Mouse (Mus musculus): ENCODE data around the gene Fhod1. TPM values are rescaled to one million over a fixed set of nuclear protein-coding genes. Genes with fewer than 3 reads are reported as not detected.
A peak's percentile ranks its signal among the peaks of the same experiment; 100 is the strongest.

The Fhod1 gene
- polyA plus RNA-seq (2015; fragmentation: Nextera tagmentation; extraction: Ambion mirVana): 0.81 and 0.97 TPM in 2 replicates

GRCm38 (mm10) chr8:105347428-105348221, at the start of gene Fhod1:
TSS of gene Fhod1 (minus strand) at chr8:105347953.
- Histone ChIP-seq H3K4me1 (peaks cover 42% of the 10 kb centered on the region), H3K4me2 (peak within 1 kb of the TSS; percentile 96), H3K27me3 (peaks cover 10% of the 10 kb centered on the region; the same call in 1 of the 2 replicates), H3K9me3 (replicated peaks) (no peaks in the 10 kb centered on the region), H3K9ac (peak within 1 kb of the TSS; percentile 81), H3K4me3 (peak within 1 kb of the TSS; percentile 76), H3K27ac (peak within 1 kb of the TSS; percentile 65), H3K36me3 (ENCODE audit: poor library complexity, severe bottlenecking) (no peaks in the 10 kb centered on the region)
- under 1% methylated on average over 53 of the region's 53 CpGs for WGBS
- peak; percentile 91 for ATAC-seq

- Histone ChIP-seq H3K27ac (no peak overlapping the region), H3K4me2 (no peak overlapping the region), H3K9ac (no peak overlapping the region), H3K36me3 (ENCODE audit: poor library complexity, severe bottlenecking) (no peaks in the 10 kb centered on the region), H3K27me3 (0 out of 2 replicates have a peak, but pooled peaks cover 5% of the 10 kb centered on the region), H3K9me3 (replicated peaks) (no peaks in the 10 kb centered on the region), H3K4me1 (no peaks in the 10 kb centered on the region), H3K4me3 (no peak overlapping the region)
- 49% methylated on average over 7 of the region's 7 CpGs for WGBS
- no peak for ATAC-seq
Measured at GRCm38 (mm10) chr8:105393915-105394314, 46.2 kb upstream of the Fhod1 start.

GRCm38 (mm10) chr8:105393089-105393787, 45.5 kb upstream of the Fhod1 start:
- Histone ChIP-seq H3K4me2 (no peak overlapping the region), H3K4me3 (no peak overlapping the region), H3K9ac (no peak overlapping the region), H3K27ac (no peak overlapping the region), H3K27me3 (0 out of 2 replicates have a peak, but pooled peaks cover 5% of the 10 kb centered on the region), H3K36me3 (ENCODE audit: poor library complexity, severe bottlenecking) (no peaks in the 10 kb centered on the region), H3K9me3 (replicated peaks) (no peaks in the 10 kb centered on the region), H3K4me1 (no peaks in the 10 kb centered on the region)
- 91% methylated on average over 12 of the region's 12 CpGs for WGBS
- ATAC-seq: no peak

- Histone ChIP-seq H3K9me3 (replicated peaks) (no peaks in the 10 kb centered on the region), H3K27ac (no peak overlapping the region), H3K4me3 (no peak overlapping the region), H3K36me3 (ENCODE audit: poor library complexity, severe bottlenecking) (no peaks in the 10 kb centered on the region), H3K4me1 (no peaks in the 10 kb centered on the region), H3K27me3 (0 out of 2 replicates have a peak, but pooled peaks cover 2% of the 10 kb centered on the region), H3K4me2 (no peak overlapping the region), H3K9ac (no peak overlapping the region)
- 89% methylated on average over 6 of the region's 6 CpGs for WGBS
- ATAC-seq: no peak
Measured at GRCm38 (mm10) chr8:105389096-105389495, 41.3 kb upstream of the Fhod1 start.

GRCm38 (mm10) chr8:105387151-105387550, 39.4 kb upstream of the Fhod1 start:
- Histone ChIP-seq H3K27me3 (0 out of 2 replicates have a peak, but pooled peaks cover 2% of the 10 kb centered on the region), H3K9ac (no peak overlapping the region), H3K36me3 (ENCODE audit: poor library complexity, severe bottlenecking) (no peaks in the 10 kb centered on the region), H3K27ac (no peak overlapping the region), H3K4me3 (no peak overlapping the region), H3K4me2 (no peak overlapping the region), H3K4me1 (no peaks in the 10 kb centered on the region), H3K9me3 (replicated peaks) (no peaks in the 10 kb centered on the region)
- ATAC-seq: no peak
- 80% methylated on average over 1 of the region's 1 CpGs for WGBS

GRCm38 (mm10) chr8:105384070-105384469, 36.3 kb upstream of the Fhod1 start:
- H3K27ac ChIP-seq: no peak overlapping the region
- H3K4me2 ChIP-seq: no peak overlapping the region
- ATAC-seq: no peak
- WGBS: 97% methylated on average over 2 of the region's 2 CpGs
- no peaks in the 10 kb centered on the region for H3K36me3 ChIP-seq (ENCODE audit: poor library complexity, severe bottlenecking)
- H3K4me3 ChIP-seq: no peak overlapping the region
- H3K4me1 ChIP-seq: peaks cover 2% of the 10 kb centered on the region; the same call in 1 of the 2 replicates
- H3K9ac ChIP-seq: no peak overlapping the region
- no peaks in the 10 kb centered on the region for H3K9me3 ChIP-seq (replicated peaks)
- H3K27me3 ChIP-seq: no peaks in the 10 kb centered on the region

GRCm38 (mm10) chr8:105380308-105380707, 32.6 kb upstream of the Fhod1 start:
- 88% methylated on average over 12 of the region's 12 CpGs for WGBS
- no peaks in the 10 kb centered on the region for H3K36me3 ChIP-seq (ENCODE audit: poor library complexity, severe bottlenecking)
- no peak overlapping the region for H3K4me2 ChIP-seq
- H3K27me3 ChIP-seq: no peaks in the 10 kb centered on the region
- ATAC-seq: no peak
- H3K4me3 ChIP-seq: no peak overlapping the region
- no peak overlapping the region for H3K9ac ChIP-seq
- no peak overlapping the region for H3K27ac ChIP-seq
- H3K4me1 ChIP-seq: peaks cover 10% of the 10 kb centered on the region
- no peaks in the 10 kb centered on the region for H3K9me3 ChIP-seq (replicated peaks)

GRCm38 (mm10) chr8:105378673-105379072, 30.9 kb upstream of the Fhod1 start:
- 60% methylated on average over 19 of the region's 19 CpGs for WGBS
- Histone ChIP-seq H3K27me3 (no peaks in the 10 kb centered on the region), H3K9me3 (replicated peaks) (peaks cover 7% of the 10 kb centered on the region; the same call in 1 of the 2 replicates), H3K4me1 (peaks cover 17% of the 10 kb centered on the region), H3K27ac (no peak overlapping the region), H3K4me3 (no peak overlapping the region), H3K9ac (no peak overlapping the region), H3K36me3 (ENCODE audit: poor library complexity, severe bottlenecking) (no peaks in the 10 kb centered on the region), H3K4me2 (no peak overlapping the region)
- ATAC-seq: 0 out of 2 replicates have a peak, but pooled peaks have one; percentile 55

GRCm38 (mm10) chr8:105374513-105374966, 26.8 kb upstream of the Fhod1 start:
- H3K9ac ChIP-seq: 0 out of 2 replicates have a peak overlapping the region, but pooled peaks have one; percentile 5
- peaks cover 17% of the 10 kb centered on the region for H3K4me1 ChIP-seq
- 21% methylated on average over 33 of the region's 33 CpGs for WGBS
- H3K4me2 ChIP-seq: peak overlapping the region; percentile 54
- H3K27me3 ChIP-seq: 0 out of 2 replicates have a peak, but pooled peaks cover 3% of the 10 kb centered on the region
- H3K4me3 ChIP-seq: 0 out of 2 replicates have a peak overlapping the region, but pooled peaks have one; percentile 9
- peak; percentile 24; the same call in 1 of the 2 replicates for ATAC-seq
- peaks cover 7% of the 10 kb centered on the region; the same call in 1 of the 2 replicates for H3K9me3 ChIP-seq (replicated peaks)
- peaks cover 10% of the 10 kb centered on the region; the same call in 1 of the 2 replicates for H3K36me3 ChIP-seq (ENCODE audit: poor library complexity, severe bottlenecking)
- no peak overlapping the region for H3K27ac ChIP-seq

GRCm38 (mm10) chr8:105373032-105373431, 25.3 kb upstream of the Fhod1 start, which contains the start of gene Plekhg4:
TSS of gene Plekhg4 (plus strand) at chr8:105373274.
- no peak for ATAC-seq
- peaks cover 21% of the 10 kb centered on the region for H3K36me3 ChIP-seq (ENCODE audit: poor library complexity, severe bottlenecking)
- H3K4me3 ChIP-seq: no peak within 1 kb of the TSS
- no peak within 1 kb of the TSS for H3K9ac ChIP-seq
- H3K4me2 ChIP-seq: 0 out of 2 replicates have a peak within 1 kb of the TSS, but pooled peaks have one; percentile 54
- no peak within 1 kb of the TSS for H3K27ac ChIP-seq
- WGBS: 67% methylated on average over 2 of the region's 2 CpGs
- 0 out of 2 replicates have a peak, but pooled peaks cover 3% of the 10 kb centered on the region for H3K27me3 ChIP-seq
- H3K4me1 ChIP-seq: peaks cover 7% of the 10 kb centered on the region
- H3K9me3 ChIP-seq (replicated peaks): peaks cover 7% of the 10 kb centered on the region; the same call in 1 of the 2 replicates

GRCm38 (mm10) chr8:105372473-105372872, 24.7 kb upstream of the Fhod1 start:
- 85% methylated on average over 9 of the region's 9 CpGs for WGBS

More at GRCm38 (mm10) chr8:105372473-105372872, 24.7 kb upstream of the Fhod1 start:
- H3K9me3 ChIP-seq (replicated peaks): peaks cover 7% of the 10 kb centered on the region; the same call in 1 of the 2 replicates
- H3K27ac ChIP-seq: no peak overlapping the region
- peaks cover 7% of the 10 kb centered on the region for H3K4me1 ChIP-seq
- ATAC-seq: no peak
- peaks cover 27% of the 10 kb centered on the region for H3K36me3 ChIP-seq (ENCODE audit: poor library complexity, severe bottlenecking)
- H3K4me3 ChIP-seq: no peak overlapping the region
- H3K27me3 ChIP-seq: 0 out of 2 replicates have a peak, but pooled peaks cover 3% of the 10 kb centered on the region
- no peak overlapping the region for H3K4me2 ChIP-seq
- H3K9ac ChIP-seq: no peak overlapping the region
